Mouse (Mus musculus): ENCODE data around the gene Ccnf. TPM values are rescaled to one million over a fixed set of nuclear protein-coding genes. Genes with fewer than 3 reads are reported as not detected.

Ccnf gene
- polyA plus RNA-seq, 1 experiment from 2014 or later = 61.9 TPM

DNA sequence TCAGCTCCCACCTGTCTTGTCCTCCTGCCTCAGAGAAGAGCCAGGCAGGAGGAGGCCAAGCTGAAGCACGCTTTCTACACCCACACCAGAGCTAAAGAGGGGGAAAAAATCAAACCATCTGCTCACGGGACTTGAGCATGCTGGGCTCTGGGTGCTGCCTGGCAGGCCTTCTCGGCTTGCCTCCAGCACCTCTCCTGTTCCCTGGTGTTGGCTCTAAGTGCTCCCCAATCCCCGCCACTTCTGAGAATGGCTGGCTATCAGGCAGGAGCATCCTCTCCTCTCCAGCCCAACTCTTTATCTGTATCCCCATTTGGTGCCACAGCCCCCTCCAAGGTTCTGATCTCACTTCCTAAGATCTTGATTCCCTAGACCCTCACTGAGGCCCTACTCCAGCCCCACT lies 52.0 kb downstream of the Ccnf start:
- H3K4me1 ChIP-seq = peaks cover 18% of the 10 kb centered on the region
- no peak overlapping the region for H3K4me2 ChIP-seq
- H3K9ac ChIP-seq = no peak overlapping the region
- H3K27ac ChIP-seq = no peak overlapping the region
- 77% methylated on average over 4 of the region's 4 CpGs for WGBS
- no peaks in the 10 kb centered on the region for H3K9me3 ChIP-seq
- no peaks in the 10 kb centered on the region for H3K27me3 ChIP-seq
- ATAC-seq (ENCODE audit: insufficient number of reproducible peaks, insufficient read depth, low FRiP score, low TSS enrichment, low read depth) = no peak
- H3K36me3 ChIP-seq = no peaks in the 10 kb centered on the region
- no peak overlapping the region for H3K4me3 ChIP-seq

DNA sequence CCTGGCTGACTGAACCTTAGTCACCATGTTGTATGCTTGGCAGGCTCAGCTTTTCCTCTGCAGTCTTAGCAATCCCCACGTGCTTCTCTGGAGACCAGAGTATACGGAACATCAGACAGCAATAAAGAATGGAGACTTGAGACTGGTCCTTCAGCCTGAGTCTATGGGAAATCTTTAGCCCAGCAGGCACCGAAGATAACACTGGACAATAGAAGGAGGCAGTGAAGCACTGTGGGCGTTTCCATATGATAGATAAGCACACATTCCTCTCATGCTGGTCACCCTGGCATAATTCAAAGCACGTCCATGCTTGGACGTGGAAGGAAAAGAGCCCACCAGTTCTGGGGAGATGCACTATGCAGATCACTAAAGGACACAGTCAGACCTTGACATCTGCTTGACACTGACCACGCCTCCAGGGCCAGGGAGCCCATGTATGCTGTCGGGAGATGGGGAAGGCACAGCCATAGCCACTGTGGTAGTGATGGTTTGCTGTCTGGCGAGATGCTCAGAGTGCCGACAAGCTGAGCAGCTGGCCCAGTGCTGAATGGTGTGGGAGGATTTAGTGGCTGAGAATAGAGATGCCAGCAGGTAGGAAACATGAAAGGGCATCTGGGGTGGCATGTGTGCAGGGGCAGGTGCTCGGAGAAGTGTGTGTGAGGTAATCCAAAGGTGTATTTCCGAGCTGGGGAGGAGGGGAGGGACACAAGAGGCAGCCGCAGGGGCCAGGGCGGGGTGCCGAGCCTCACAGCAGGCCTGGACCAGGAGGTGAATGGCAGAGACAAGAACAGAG lies 54.1 kb downstream of the Ccnf start:
- no peaks in the 10 kb centered on the region for H3K36me3 ChIP-seq
- WGBS = 69% methylated on average over 15 of the region's 15 CpGs
- no peak overlapping the region for H3K9ac ChIP-seq
- H3K9me3 ChIP-seq = no peaks in the 10 kb centered on the region
- H3K27me3 ChIP-seq = no peaks in the 10 kb centered on the region
- 0 out of 2 replicates have a peak, but pooled peaks cover 3% of the 10 kb centered on the region for H3K4me1 ChIP-seq
- no peak overlapping the region for H3K4me3 ChIP-seq
- H3K27ac ChIP-seq = no peak overlapping the region
- H3K4me2 ChIP-seq = no peak overlapping the region
- ATAC-seq (ENCODE audit: insufficient number of reproducible peaks, insufficient read depth, low FRiP score, low TSS enrichment, low read depth) = no peak

GRCm38 (mm10) chr17:24195349-24195748 lies 55.9 kb downstream of the Ccnf start:
- Histone ChIP-seq H3K4me2 (no peak overlapping the region), H3K9ac (no peak overlapping the region), H3K9me3 (no peaks in the 10 kb centered on the region), H3K4me3 (no peak overlapping the region), H3K27ac (no peak overlapping the region), H3K4me1 (peaks cover 7% of the 10 kb centered on the region; the same call in 1 of the 2 replicates), H3K36me3 (0 out of 2 replicates have a peak, but pooled peaks cover 1% of the 10 kb centered on the region), H3K27me3 (no peaks in the 10 kb centered on the region)
- ATAC-seq (ENCODE audit: insufficient number of reproducible peaks, insufficient read depth, low FRiP score, low TSS enrichment, low read depth) = no peak
- WGBS = 52% methylated on average over 2 of the region's 2 CpGs

DNA sequence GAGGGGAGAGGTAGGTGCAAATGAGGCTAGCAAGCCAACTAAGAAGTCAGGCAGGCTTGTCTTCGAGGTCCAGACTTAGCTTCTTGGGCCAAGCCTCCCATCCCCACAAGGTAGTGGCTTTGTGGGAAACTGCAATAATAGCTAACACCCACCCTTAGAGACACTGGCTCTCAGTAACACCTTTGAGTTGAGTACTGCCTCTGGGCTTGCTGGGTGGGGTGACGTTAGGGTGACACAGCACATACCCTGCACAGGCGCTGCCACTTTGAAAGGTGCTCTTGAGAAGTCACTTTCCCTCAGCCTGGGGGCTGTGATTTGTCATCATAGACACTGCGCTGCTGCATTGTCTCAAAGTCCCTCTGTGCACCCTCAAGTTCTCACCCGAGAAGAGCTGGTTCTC lies 57.5 kb downstream of the Ccnf start:
- Histone ChIP-seq H3K9me3 (no peaks in the 10 kb centered on the region), H3K27me3 (no peaks in the 10 kb centered on the region), H3K4me1 (peaks cover 4% of the 10 kb centered on the region; the same call in 1 of the 2 replicates), H3K4me3 (no peak overlapping the region), H3K9ac (no peak overlapping the region), H3K36me3 (peaks cover 6% of the 10 kb centered on the region), H3K4me2 (no peak overlapping the region), H3K27ac (no peak overlapping the region)
- ATAC-seq (ENCODE audit: insufficient number of reproducible peaks, insufficient read depth, low FRiP score, low TSS enrichment, low read depth) = no peak
- 79% methylated on average over 5 of the region's 5 CpGs for WGBS

GRCm38 (mm10) chr17:24193268-24193667 lies 58.0 kb downstream of the Ccnf start:
- peaks cover 10% of the 10 kb centered on the region for H3K36me3 ChIP-seq
- no peak for ATAC-seq (ENCODE audit: insufficient number of reproducible peaks, insufficient read depth, low FRiP score, low TSS enrichment, low read depth)
- H3K4me1 ChIP-seq = peaks cover 4% of the 10 kb centered on the region; the same call in 1 of the 2 replicates
- H3K9ac ChIP-seq = no peak overlapping the region
- 85% methylated on average over 8 of the region's 8 CpGs for WGBS
- H3K4me2 ChIP-seq = no peak overlapping the region
- H3K9me3 ChIP-seq = no peaks in the 10 kb centered on the region
- no peaks in the 10 kb centered on the region for H3K27me3 ChIP-seq
- no peak overlapping the region for H3K27ac ChIP-seq
- no peak overlapping the region for H3K4me3 ChIP-seq

GRCm38 (mm10) chr17:24192848-24193247 lies 58.4 kb downstream of the Ccnf start:
- no peak overlapping the region for H3K4me2 ChIP-seq
- no peaks in the 10 kb centered on the region for H3K27me3 ChIP-seq
- no peak overlapping the region for H3K9ac ChIP-seq
- H3K4me3 ChIP-seq = no peak overlapping the region
- H3K4me1 ChIP-seq = peaks cover 4% of the 10 kb centered on the region; the same call in 1 of the 2 replicates
- H3K36me3 ChIP-seq = peaks cover 13% of the 10 kb centered on the region
- H3K9me3 ChIP-seq = no peaks in the 10 kb centered on the region
- WGBS = 73% methylated on average over 8 of the region's 8 CpGs
- ATAC-seq (ENCODE audit: insufficient number of reproducible peaks, insufficient read depth, low FRiP score, low TSS enrichment, low read depth) = no peak
- H3K27ac ChIP-seq = no peak overlapping the region

DNA sequence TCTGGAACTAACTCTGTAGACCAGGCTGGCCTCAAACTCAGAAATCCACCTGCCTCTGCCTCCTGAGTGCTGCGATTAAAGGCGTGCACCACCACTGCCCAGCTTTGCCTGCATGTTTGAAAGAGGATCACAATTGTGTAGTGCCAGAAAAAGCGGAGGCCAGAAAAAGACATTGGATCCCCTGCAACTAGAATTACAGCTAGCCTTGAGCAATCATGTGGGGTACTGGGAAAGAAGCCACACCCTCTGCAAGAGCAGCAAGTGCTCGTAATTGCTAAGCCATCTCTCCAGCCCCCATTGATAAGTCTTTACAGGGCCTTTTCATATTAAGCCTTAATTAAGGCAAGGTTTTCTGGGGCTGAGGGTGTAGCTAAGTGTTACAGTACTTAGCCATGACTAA lies 59.8 kb downstream of the Ccnf start:
- H3K27me3 ChIP-seq = no peaks in the 10 kb centered on the region
- peaks cover 4% of the 10 kb centered on the region; the same call in 1 of the 2 replicates for H3K4me1 ChIP-seq
- H3K36me3 ChIP-seq = peaks cover 19% of the 10 kb centered on the region
- H3K27ac ChIP-seq = no peak overlapping the region
- H3K9me3 ChIP-seq = no peaks in the 10 kb centered on the region
- no peak overlapping the region for H3K4me3 ChIP-seq
- H3K4me2 ChIP-seq = no peak overlapping the region
- WGBS = 69% methylated on average over 4 of the region's 4 CpGs
- H3K9ac ChIP-seq = 0 out of 2 replicates have a peak overlapping the region, but pooled peaks have one; percentile 49
- no peak for ATAC-seq (ENCODE audit: insufficient number of reproducible peaks, insufficient read depth, low FRiP score, low TSS enrichment, low read depth)

DNA sequence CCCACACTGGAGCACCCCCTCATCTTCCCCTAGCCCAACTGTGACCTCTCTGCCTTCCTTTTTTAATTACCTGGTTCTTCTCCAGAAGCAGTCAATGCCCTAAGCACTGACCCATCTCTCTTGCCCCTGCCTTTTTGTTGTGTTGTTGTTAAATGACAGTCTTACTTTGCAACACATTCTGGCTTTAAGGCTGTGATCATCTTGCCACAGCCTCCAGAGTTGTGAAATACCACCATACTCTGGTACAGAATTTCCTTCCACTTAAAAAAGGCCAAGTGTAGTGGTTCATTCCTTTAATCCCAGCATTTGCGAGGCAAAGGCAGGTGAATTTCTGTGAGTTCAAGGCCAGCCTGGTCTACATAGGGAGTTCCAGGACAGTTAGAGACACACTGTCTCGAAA lies 60.4 kb downstream of the Ccnf start:
- no peak overlapping the region for H3K4me3 ChIP-seq
- H3K9ac ChIP-seq = no peak overlapping the region
- H3K27me3 ChIP-seq = no peaks in the 10 kb centered on the region
- WGBS = 76% methylated on average over 2 of the region's 2 CpGs
- no peak for ATAC-seq (ENCODE audit: insufficient number of reproducible peaks, insufficient read depth, low FRiP score, low TSS enrichment, low read depth)
- peaks cover 21% of the 10 kb centered on the region for H3K36me3 ChIP-seq
- H3K27ac ChIP-seq = no peak overlapping the region
- H3K9me3 ChIP-seq = no peaks in the 10 kb centered on the region
- H3K4me2 ChIP-seq = no peak overlapping the region
- H3K4me1 ChIP-seq = peaks cover 4% of the 10 kb centered on the region; the same call in 1 of the 2 replicates

DNA sequence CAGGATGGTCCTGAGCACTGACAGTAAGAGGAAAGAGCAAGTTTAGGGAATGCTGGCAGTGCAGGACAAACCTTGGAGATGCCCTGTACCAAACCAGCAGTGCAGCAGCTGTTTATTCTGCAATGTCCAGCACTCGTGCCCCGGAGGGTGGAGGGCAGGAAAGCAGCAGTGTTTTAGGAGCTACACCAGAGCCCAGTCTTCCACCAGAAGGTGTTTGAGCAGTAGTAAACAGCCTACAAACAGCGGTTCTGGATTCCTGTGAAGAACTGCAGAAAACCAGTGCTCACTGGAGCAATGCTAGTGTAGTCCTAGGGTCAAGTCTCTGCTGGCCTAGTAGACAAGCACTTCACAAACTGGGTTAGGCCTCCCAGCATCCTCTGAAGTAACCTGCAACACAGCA lies 77.0 kb downstream of the Ccnf start:
- H3K36me3 ChIP-seq = peaks cover under 1% of the 10 kb centered on the region; the same call in 1 of the 2 replicates
- ATAC-seq (ENCODE audit: insufficient number of reproducible peaks, insufficient read depth, low FRiP score, low TSS enrichment, low read depth) = no peak
- no peak overlapping the region for H3K27ac ChIP-seq
- no peak overlapping the region for H3K4me3 ChIP-seq
- no peaks in the 10 kb centered on the region for H3K9me3 ChIP-seq
- no peak overlapping the region for H3K4me2 ChIP-seq
- 81% methylated on average over 3 of the region's 3 CpGs for WGBS
- no peaks in the 10 kb centered on the region for H3K27me3 ChIP-seq
- H3K4me1 ChIP-seq = peaks cover 8% of the 10 kb centered on the region
- H3K9ac ChIP-seq = no peak overlapping the region

- H3K4me3 ChIP-seq = no peak overlapping the region
- H3K27ac ChIP-seq = no peak overlapping the region
- H3K9ac ChIP-seq = no peak overlapping the region
- ATAC-seq (ENCODE audit: insufficient number of reproducible peaks, insufficient read depth, low FRiP score, low TSS enrichment, low read depth) = no peak
- WGBS = 3% methylated on average over 3 of the region's 3 CpGs
- no peak overlapping the region for H3K4me2 ChIP-seq
- no peaks in the 10 kb centered on the region for H3K27me3 ChIP-seq
- no peaks in the 10 kb centered on the region for H3K36me3 ChIP-seq
- H3K4me1 ChIP-seq = peaks cover 9% of the 10 kb centered on the region
- H3K9me3 ChIP-seq = no peaks in the 10 kb centered on the region
Measured at GRCm38 (mm10) chr17:24173423-24173822, 77.9 kb downstream of the Ccnf start.

Data from embryonic facial prominence, embryonic 13.5 days (tissue).